ENCODE assay signal across 31 mouse cellular contexts in genomic region chr4:33303057-33303456, GRCm38 (mm10). TPM values are rescaled to one million over a fixed set of nuclear protein-coding genes. Genes with fewer than 3 reads are reported as not detected.
DNase-seq lines count a peak whose midpoint lies in the region; ATAC-seq and TF ChIP-seq lines count a peak whose summit lies in the region.
"Had no signal": no experiment of that assay in that cellular context is flagged by ENCODE, and none has a peak within 500 bp of the region (broad histone marks: within the 10 kb centered on the region; RNA-seq: fewer than 3 reads in every experiment).

No protein-coding gene starts in this region.

- H3K36me3 ChIP-seq in heart, adult 2 months (ENCODE audit: control insufficient read depth, insufficient read depth, low read length): no peaks in the 10 kb centered on the region
- no peaks in the 10 kb centered on the region for H3K36me3 ChIP-seq in splenic B cell, adult 2 months (ENCODE audit: control insufficient read depth, insufficient read depth, low read length, poor library complexity, severe bottlenecking)
- H3K36me3 ChIP-seq in forebrain, embryonic 13.5 days (ENCODE audit: poor library complexity, severe bottlenecking): no peaks in the 10 kb centered on the region
- H3K36me3 ChIP-seq: embryonic facial prominence, embryonic 13.5 days; forebrain, embryonic 12.5 days; G1E; heart, embryonic 12.5 days; hindbrain, embryonic 13.5 days; limb, embryonic 10.5 days; limb, embryonic 15.5 days; neural tube, embryonic 15.5 days had no signal

- H3K9ac ChIP-seq in heart, adult 2 months (ENCODE audit: low read depth, low read length): no peak overlapping the region
- no peak overlapping the region for H3K9ac ChIP-seq in forebrain, embryonic 13.5 days
- H3K9ac ChIP-seq: embryonic facial prominence, embryonic 13.5 days; forebrain, embryonic 12.5 days; heart, embryonic 12.5 days; hindbrain, embryonic 13.5 days; limb, embryonic 15.5 days; neural tube, embryonic 15.5 days had no signal

- WGBS in heart, adult 2 months: 87% methylated on average over 1 of the region's 1 CpGs
- 96% methylated on average over 1 of the region's 1 CpGs for WGBS in lung, adult 2 months
- WGBS in forebrain, embryonic 13.5 days: 92% methylated on average over 1 of the region's 1 CpGs

- no peak for TF ChIP-seq EP300 in heart, adult 2 months (IDR thresholded peaks at IDR 0.05; ENCODE audit: insufficient read depth, low read depth, low read length)

- TF ChIP-seq CTCF in heart, adult 2 months (IDR thresholded peaks at IDR 0.05): no peak
- 0 out of 2 replicates have a peak, but pooled peaks have one; percentile 8 for TF ChIP-seq CTCF in lung, adult 2 months (IDR thresholded peaks at IDR 0.05; ENCODE audit: insufficient read depth, low read length)

- H3K4me3 ChIP-seq in heart, adult 2 months: no peak overlapping the region
- H3K4me3 ChIP-seq in lung, adult 2 months (replicated peaks; ENCODE audit: extremely low read depth, low read depth, low read length): no peak overlapping the region
- H3K4me3 ChIP-seq in forebrain, embryonic 13.5 days: no peak overlapping the region
- H3K4me3 ChIP-seq: embryonic facial prominence, embryonic 13.5 days; erythroblast, embryonic 14.5 days; forebrain, embryonic 12.5 days; heart, embryonic 12.5 days; hindbrain, embryonic 13.5 days; limb, embryonic 10.5 days; limb, embryonic 15.5 days; neural tube, embryonic 15.5 days had no signal

- H3K4me1 ChIP-seq in heart, adult 2 months (ENCODE audit: control insufficient read depth, insufficient read depth, low read length): no peaks in the 10 kb centered on the region
- H3K4me1 ChIP-seq in lung, adult 2 months (ENCODE audit: control insufficient read depth, insufficient read depth, low read length): no peaks in the 10 kb centered on the region
- H3K4me1 ChIP-seq in forebrain, embryonic 13.5 days: no peaks in the 10 kb centered on the region
- H3K4me1 ChIP-seq: embryonic facial prominence, embryonic 13.5 days; forebrain, embryonic 12.5 days; heart, embryonic 12.5 days; hindbrain, embryonic 13.5 days; limb, embryonic 10.5 days; limb, embryonic 15.5 days; neural tube, embryonic 15.5 days had no signal

- no peaks in the 10 kb centered on the region for H3K79me2 ChIP-seq in heart, adult 2 months (replicated peaks; ENCODE audit: control insufficient read depth, insufficient read depth, low read length)

- no peak overlapping the region for H3K27ac ChIP-seq in heart, adult 2 months
- H3K27ac ChIP-seq in forebrain, embryonic 13.5 days: no peak overlapping the region
- H3K27ac ChIP-seq: embryonic facial prominence, embryonic 13.5 days; forebrain, embryonic 12.5 days; hindbrain, embryonic 13.5 days; kidney, postnatal 0 days; limb, embryonic 10.5 days; limb, embryonic 15.5 days; neural tube, embryonic 15.5 days had no signal

- peak; percentile 62 for ATAC-seq in granulocyte monocyte progenitor cell, adult 5-6 weeks (replicated peaks; ENCODE audit: poor library complexity, severe bottlenecking)
- ATAC-seq in forebrain, embryonic 13.5 days: no peak

- intact Hi-C loops in heart, adult 2 months (cut with DNase I): no loop called here

- H3K9me3 ChIP-seq in forebrain, embryonic 13.5 days (replicated peaks): no peaks in the 10 kb centered on the region; the same call in 1 of the 2 replicates
- H3K9me3 ChIP-seq: embryonic facial prominence, embryonic 13.5 days; forebrain, embryonic 12.5 days; G1E; limb, embryonic 10.5 days; limb, embryonic 15.5 days; neural tube, embryonic 15.5 days had no signal

- no peak overlapping the region for H3K4me2 ChIP-seq in forebrain, embryonic 13.5 days
- H3K4me2 ChIP-seq: embryonic facial prominence, embryonic 13.5 days; forebrain, embryonic 12.5 days; heart, embryonic 12.5 days; hindbrain, embryonic 13.5 days; limb, embryonic 15.5 days; neural tube, embryonic 15.5 days had no signal

- peak; percentile 29 for DNase-seq in heart, adult 11 months
- DNase-seq in heart, adult 2 months: no peak
- no peak for DNase-seq in lung, adult 2 months
- DNase-seq in lung, postnatal 14 days: no peak
- peak; percentile 24 for DNase-seq in splenic B cell, adult 2 months (ENCODE audit: low read depth, low spot score)
- DNase-seq in adrenal gland, adult 2 months: no peak
- DNase-seq: adrenal gland, postnatal 10 days; cerebellum, adult 11 months; cerebellum, postnatal 10 days; gastrocnemius, postnatal 14 days; heart, adult 18-20 months; heart, postnatal 4 days; kidney, adult 2 months; kidney, postnatal 4 days; layer of hippocampus, adult 9-11 months; lung, postnatal 36 days; midbrain, embryonic 14.5 days; right cerebral cortex, postnatal 25 days; thymus, postnatal 4 days had no signal

- H3K27me3 ChIP-seq in heart, adult 2 months (ENCODE audit: control insufficient read depth, insufficient read depth, low read length): no peaks in the 10 kb centered on the region
- no peaks in the 10 kb centered on the region for H3K27me3 ChIP-seq in splenic B cell, adult 2 months (ENCODE audit: control insufficient read depth, insufficient read depth, low read length, poor library complexity, severe bottlenecking)
- H3K27me3 ChIP-seq in forebrain, embryonic 13.5 days: no peaks in the 10 kb centered on the region
- H3K27me3 ChIP-seq: embryonic facial prominence, embryonic 13.5 days; forebrain, embryonic 12.5 days; heart, embryonic 12.5 days; hindbrain, embryonic 13.5 days; limb, embryonic 15.5 days; neural tube, embryonic 15.5 days had no signal

- TF ChIP-seq POLR2A in heart, adult 2 months (IDR thresholded peaks at IDR 0.05; ENCODE audit: insufficient read depth, low read depth, low read length): no peak
- no peak for TF ChIP-seq POLR2A in lung, adult 2 months (IDR thresholded peaks at IDR 0.05; ENCODE audit: borderline replicate concordance, extremely low read depth, low read depth, low read length)

RNA-seq across cellular contexts. Expression of gene Rngtt, which starts 7.1 kb away (rescaled TPM):
- total RNA-seq in heart, adult 2 months (2021): 10 to 100 TPM in 1 of 2 experiments, 1 to 10 TPM in 1; 8.9 to 10.9 TPM
- polyA plus RNA-seq in heart, adult 2 months (2012; rRNA removed): 2.9 and 3.9 TPM in 2 replicates
- 1.8 and 2.7 TPM in 2 replicates for polyA plus RNA-seq in lung, adult 2 months (2012; rRNA removed)
- 25.7 and 41.5 TPM in 2 replicates for total RNA-seq in granulocyte monocyte progenitor cell, adult 5-6 weeks (2014; fragmentation: Nextera tagmentation)
- 39.6 and 45.8 TPM in 2 replicates for total RNA-seq in granulocyte monocyte progenitor cell, adult 5-6 weeks (2017)
- total RNA-seq in adrenal gland, adult 2 months (2021): 10 to 100 TPM; 33.4 to 37.4 TPM
- 2.3 and 2.5 TPM in 2 replicates for polyA plus RNA-seq in adrenal gland, adult 2 months (2012; rRNA removed)
- 35.1 and 36.6 TPM in 2 replicates for polyA plus RNA-seq in forebrain, embryonic 13.5 days (2015; fragmentation: Nextera tagmentation; extraction: Ambion mirVana)

RNA-seq across cellular contexts. Expression of gene Pnrc1, which starts 13.1 kb away (rescaled TPM):
- total RNA-seq in heart, adult 2 months (2021): 100 to 1,000 TPM; 151 to 170 TPM
- 39.8 and 40.5 TPM in 2 replicates for polyA plus RNA-seq in heart, adult 2 months (2012; rRNA removed)
- polyA plus RNA-seq in lung, adult 2 months (2012; rRNA removed): 110 and 197 TPM in 2 replicates
- total RNA-seq in granulocyte monocyte progenitor cell, adult 5-6 weeks (2014; fragmentation: Nextera tagmentation): 48.2 and 55.2 TPM in 2 replicates
- 66.8 and 116 TPM in 2 replicates for total RNA-seq in granulocyte monocyte progenitor cell, adult 5-6 weeks (2017)
- total RNA-seq in adrenal gland, adult 2 months (2021): 100 to 1,000 TPM; 165 to 239 TPM
- 205 and 321 TPM in 2 replicates for polyA plus RNA-seq in adrenal gland, adult 2 months (2012; rRNA removed)
- polyA plus RNA-seq in forebrain, embryonic 13.5 days (2015; fragmentation: Nextera tagmentation; extraction: Ambion mirVana): 76.4 and 85.7 TPM in 2 replicates

Comparison
In these comparisons a context has a peak if more than half of its experiments do, and no peak if none do; other contexts are left out.
1. DNase-seq: peak in heart, adult 11 months (single experiment) and splenic B cell, adult 2 months (single experiment); none in heart, adult 2 months (0 of 2), lung, adult 2 months (single experiment), lung, postnatal 14 days (single experiment) and adrenal gland, adult 2 months (single experiment).